Mouse (Mus musculus) liver, embryonic 18 days (tissue): Measurements from ENCODE around the gene B4galnt1. TPM values are rescaled to one million over a fixed set of nuclear protein-coding genes. Genes with fewer than 3 reads are reported as not detected.

Source experiments
- polyA plus RNA-seq: library from polyadenylated mRNA; depleted of rRNA; stranded (reverse); fragments of >200 nt; gene quantifications from 2 replicates; pipeline ENCODE4 v1.2.3, GENCODE M21; 2012; rRNA removed

The B4galnt1 gene
- polyA plus RNA-seq, result 21.1 and 27.0 TPM in 2 replicates

DNA sequence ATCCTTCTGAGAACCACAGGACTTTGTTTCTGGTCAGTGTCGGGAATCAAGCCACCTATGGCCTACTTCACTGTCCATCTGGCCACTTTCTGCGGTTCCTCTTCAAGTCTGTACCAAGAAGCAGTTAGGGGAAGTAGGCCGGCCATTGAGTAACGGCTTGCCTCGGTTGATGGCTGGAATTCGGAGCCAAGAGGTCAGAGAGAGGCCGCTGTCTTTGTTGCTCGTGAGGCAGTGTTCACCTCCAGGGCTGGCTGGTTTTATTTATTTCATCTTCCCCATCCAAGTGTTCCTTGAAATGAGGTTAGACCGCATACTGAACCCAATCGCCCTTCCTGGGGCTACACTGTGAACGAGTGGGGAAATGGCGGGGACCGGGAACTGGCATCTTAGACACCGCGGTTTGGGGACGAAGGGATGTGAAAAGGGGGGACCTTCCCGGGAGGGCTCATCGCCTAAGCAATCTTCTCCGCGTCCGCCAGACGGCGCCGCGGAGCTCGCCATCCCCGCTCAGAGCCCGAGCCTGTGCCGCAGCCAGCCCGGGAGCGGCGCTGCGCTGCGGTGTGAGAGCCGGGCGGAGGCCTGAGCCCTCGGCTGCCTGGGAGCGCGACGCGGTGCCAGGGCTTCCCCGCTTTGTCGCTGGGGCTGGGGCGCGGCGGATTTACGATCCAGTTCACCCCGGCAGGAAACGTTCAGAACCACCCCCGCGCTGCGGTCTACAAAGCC is at the start of gene B4galnt1:
Gene B4galnt1 (plus strand): TSS at position 595 of the 723 bp plus-strand sequence.

DNA sequence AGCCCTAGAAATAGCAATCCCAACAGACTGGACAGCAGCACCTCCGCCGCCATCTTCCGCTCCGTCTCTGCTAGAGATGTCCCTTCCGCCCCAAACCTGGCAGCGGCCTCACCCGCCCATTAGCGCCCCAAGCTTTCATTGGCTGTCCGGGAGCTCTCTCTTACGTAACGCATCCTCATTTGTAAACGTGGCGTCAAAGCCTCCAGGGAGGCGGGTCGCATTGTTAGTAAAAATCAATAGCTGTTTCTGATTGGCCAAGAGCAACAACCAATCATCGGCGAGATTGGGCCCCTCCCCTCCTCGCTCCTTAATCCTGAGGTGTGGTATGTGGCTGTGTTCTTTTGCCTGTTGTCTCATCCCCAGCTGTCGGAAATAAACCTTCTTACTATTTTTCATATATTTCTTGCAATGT is 44.0 kb upstream of the B4galnt1 start, which contains the start of gene Os9:
Gene Os9 (minus strand): TSS at position 66 of the 412 bp plus-strand sequence.

DNA sequence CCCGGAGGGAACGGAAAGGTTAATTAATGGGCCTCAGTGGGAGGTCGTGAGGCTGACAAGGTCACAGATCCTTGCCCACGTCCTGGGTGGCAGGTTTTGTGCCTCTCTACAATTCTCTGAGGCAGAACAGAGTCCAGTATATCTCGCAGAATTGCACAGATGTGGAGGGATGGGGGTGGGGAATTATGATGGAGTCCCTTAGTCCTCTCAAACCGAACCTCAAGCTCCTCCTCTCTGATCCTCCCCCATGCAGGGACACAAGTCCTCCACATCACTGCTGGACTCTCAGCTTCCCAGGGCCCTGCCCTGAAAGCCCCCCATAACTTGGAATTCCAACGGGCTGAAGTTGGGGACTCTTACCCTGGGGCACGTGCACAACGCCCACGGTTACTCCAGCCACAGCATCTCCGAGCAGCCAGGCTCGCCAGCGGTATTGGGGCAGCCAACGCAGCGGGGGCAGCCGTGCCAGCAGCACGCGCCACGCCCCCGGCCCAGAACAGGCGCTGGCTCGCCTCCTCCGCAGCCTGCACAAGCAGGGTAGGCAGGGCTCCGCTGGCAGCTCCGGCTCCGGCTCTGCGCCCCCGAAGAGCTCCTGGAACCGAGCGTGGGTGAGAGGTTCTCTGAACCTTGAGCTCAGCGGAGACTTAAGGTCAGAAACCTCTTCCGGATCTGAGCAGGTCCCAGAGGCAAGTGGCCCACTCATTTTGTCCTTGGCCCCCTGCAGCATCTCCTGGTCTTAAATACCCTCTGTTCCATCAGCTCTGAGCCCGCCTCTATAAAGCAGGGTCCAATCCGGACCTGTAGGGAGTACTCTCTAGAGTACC is 15.1 kb downstream of the B4galnt1 start, which contains the start of gene Slc26a10:
Gene Slc26a10 (minus strand): TSS at position 775 of the 824 bp plus-strand sequence.

DNA sequence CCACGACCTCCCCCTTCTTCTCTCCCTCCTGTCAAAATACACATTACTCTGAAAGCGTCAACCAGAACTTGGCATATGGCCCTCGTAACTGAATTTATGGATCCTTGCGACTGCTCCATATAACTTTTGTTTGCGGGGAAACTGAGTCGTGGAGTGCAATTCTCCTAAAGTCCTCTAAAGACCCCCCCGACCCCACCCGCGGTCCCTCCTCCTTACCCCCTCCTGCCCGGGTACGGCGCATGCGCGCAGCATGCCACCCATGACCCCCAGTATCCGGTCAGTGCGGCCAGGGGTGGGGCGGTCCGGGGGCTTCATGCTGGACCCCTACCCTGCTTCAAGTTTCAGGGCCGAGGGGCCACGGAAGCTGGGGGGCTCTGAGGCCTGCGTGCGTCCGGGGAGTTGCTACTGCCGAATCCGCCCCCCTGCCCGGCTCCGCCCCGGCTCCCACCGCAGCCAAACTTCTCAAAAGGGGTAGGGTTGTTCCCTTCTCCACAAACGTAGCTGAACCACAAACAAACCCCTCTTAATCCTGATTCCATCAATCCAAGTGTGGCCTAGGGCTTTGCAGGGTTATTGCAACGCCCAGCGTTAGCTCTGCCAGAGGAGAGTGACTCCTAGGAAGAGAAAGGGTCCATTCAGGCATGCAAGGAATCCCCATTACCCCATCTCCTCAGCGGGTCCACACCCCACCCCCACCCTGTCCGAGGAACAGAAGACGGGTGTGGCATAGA is 24.8 kb downstream of the B4galnt1 start, which contains the start of gene Arhgef25:
Gene Arhgef25 (minus strand): TSS at position 433 of the 731 bp plus-strand sequence.

DNA sequence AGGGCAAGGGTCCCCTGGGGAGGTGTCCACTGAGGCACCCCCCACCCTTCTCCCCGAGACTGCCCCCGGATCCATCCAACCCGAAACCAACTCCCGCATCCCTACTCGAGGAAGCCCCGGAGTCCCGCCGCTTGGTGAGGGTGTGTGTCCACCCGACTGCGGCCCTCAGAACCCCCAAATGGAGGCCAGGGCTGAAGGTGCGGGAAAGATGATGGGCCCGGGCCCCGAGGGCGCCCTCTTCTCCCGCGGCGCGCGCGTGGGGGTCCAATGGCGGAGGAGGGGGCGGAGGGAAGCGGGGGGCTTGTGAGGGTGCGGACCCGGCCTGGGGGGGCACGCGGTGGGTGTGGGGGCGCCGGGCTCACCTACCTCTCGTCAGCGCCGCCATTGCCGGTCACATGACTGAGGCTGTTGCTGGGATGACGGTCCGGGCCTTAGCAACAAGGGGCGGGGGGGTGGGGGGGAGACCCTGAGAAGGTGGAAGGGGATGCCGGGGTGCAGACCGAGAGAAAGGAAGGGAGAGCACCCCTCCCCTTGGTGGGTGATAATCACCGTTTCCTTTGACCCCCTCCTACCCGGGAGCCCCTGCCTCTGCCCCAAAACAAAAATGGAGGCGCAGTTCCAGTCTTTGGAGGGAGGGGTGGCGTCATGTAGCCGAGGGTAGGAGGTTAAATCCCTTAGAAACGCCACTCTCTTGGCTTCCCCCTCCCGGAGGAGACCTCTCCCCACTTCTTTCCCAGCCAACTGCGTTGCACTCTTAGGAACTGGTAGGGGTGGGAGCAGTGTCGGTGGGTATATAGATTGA is 30.5 kb downstream of the B4galnt1 start, which contains the start of gene Dtx3:
Gene Dtx3 (minus strand): TSS at position 401 of the 802 bp plus-strand sequence.

DNA sequence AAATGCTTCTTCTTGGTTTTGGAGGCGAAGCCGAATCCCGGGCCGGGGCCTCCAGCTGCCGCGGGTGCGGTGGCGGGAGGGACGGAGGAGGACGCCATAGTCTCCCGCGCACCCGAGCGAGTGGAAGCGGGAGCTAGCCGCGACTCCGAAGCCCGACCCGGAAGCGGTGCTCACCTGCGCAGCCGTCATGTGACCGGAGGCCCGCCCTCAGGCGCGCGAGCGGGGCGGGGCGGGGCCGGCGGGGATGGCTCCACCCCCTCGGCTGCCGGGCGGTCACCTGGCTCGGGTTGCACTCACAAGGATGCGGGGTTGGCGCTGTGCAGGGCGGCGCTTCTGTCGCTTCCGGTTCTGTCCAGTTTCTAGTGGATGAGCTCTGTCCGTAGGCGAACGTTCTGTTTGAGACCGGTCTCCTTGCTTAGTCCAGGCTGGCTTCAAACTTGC is 46.4 kb downstream of the B4galnt1 start, which contains the start of gene Pip4k2c:
Gene Pip4k2c (minus strand): TSS at position 172 of the 441 bp plus-strand sequence.

Other genes starting within 250 kb of the B4galnt1 start
- gene Ctdsp2, start 186.5 kb upstream of the B4galnt1 start, polyA plus RNA-seq, result 19.6 and 22.6 TPM in 2 replicates
- gene Avil, start 164.5 kb upstream of the B4galnt1 start, polyA plus RNA-seq, result 0.02 TPM in 2 replicates
- 20.5 and 23.7 TPM in 2 replicates for gene Tsfm, start 134.4 kb upstream of the B4galnt1 start, polyA plus RNA-seq
- 11.1 and 12.2 TPM in 2 replicates for gene Mettl1, start 123.8 kb upstream of the B4galnt1 start, polyA plus RNA-seq
- 0.41 and 0.49 TPM in 2 replicates for gene Eef1akmt3, start 123.7 kb upstream of the B4galnt1 start, polyA plus RNA-seq
- 0.08 and 0.10 TPM in 2 replicates for gene Cyp27b1, start 117.0 kb upstream of the B4galnt1 start, polyA plus RNA-seq
- 0.23 and 0.24 TPM in 2 replicates for gene March9, start 105.0 kb upstream of the B4galnt1 start, polyA plus RNA-seq
- 175 and 191 TPM in 2 replicates for gene Cdk4, start 101.7 kb upstream of the B4galnt1 start, polyA plus RNA-seq
- 73.1 and 76.9 TPM in 2 replicates for gene Tspan31, start 95.0 kb upstream of the B4galnt1 start, polyA plus RNA-seq
- 2.3 and 3.2 TPM in 2 replicates for gene Agap2, start 89.9 kb upstream of the B4galnt1 start, polyA plus RNA-seq
- gene Os9, start 44.1 kb upstream of the B4galnt1 start, polyA plus RNA-seq, result 48.7 and 52.7 TPM in 2 replicates
- gene Slc26a10, start 15.4 kb downstream of the B4galnt1 start, polyA plus RNA-seq, result 3.8 and 4.2 TPM in 2 replicates
- gene Arhgef25, start 24.9 kb downstream of the B4galnt1 start, polyA plus RNA-seq, result 5.2 and 6.2 TPM in 2 replicates
- gene Dtx3, start 30.5 kb downstream of the B4galnt1 start, polyA plus RNA-seq, result 25.7 and 36.5 TPM in 2 replicates
- gene Pip4k2c, start 46.4 kb downstream of the B4galnt1 start, polyA plus RNA-seq, result 15.5 and 18.1 TPM in 2 replicates
- 0.13 TPM in 2 replicates for gene Kif5a, start 98.1 kb downstream of the B4galnt1 start, polyA plus RNA-seq
- gene Dctn2, start 101.1 kb downstream of the B4galnt1 start, polyA plus RNA-seq, result 57.1 and 59.5 TPM in 2 replicates
- 6.1 and 8.2 TPM in 2 replicates for gene Mbd6, start 123.8 kb downstream of the B4galnt1 start, polyA plus RNA-seq
- gene Mars, start 146.6 kb downstream of the B4galnt1 start, polyA plus RNA-seq, result 45.8 and 49.7 TPM in 2 replicates
- gene Arhgap9, start 156.7 kb downstream of the B4galnt1 start, polyA plus RNA-seq, result 11.3 and 12.3 TPM in 2 replicates
- 0.48 and 0.55 TPM in 2 replicates for gene Gli1, start 176.7 kb downstream of the B4galnt1 start, polyA plus RNA-seq
- 15.8 and 17.1 TPM in 2 replicates for gene Inhbe, start 189.2 kb downstream of the B4galnt1 start, polyA plus RNA-seq
- 5.6 and 6.3 TPM in 2 replicates for gene Inhbc, start 205.2 kb downstream of the B4galnt1 start, polyA plus RNA-seq
- gene R3hdm2, start 215.1 kb downstream of the B4galnt1 start, polyA plus RNA-seq, result 10.7 and 13.9 TPM in 2 replicates